Mouse (Mus musculus) adipocyte (in vitro differentiated cells): ENCODE measurements around the gene Zbtb21.
A peak's percentile ranks its signal among the peaks of the same experiment; 100 is the strongest.
"Not testable (repeated sequence)": the region's sequence is repeated elsewhere in the genome, so short reads cannot be mapped to it uniquely, and the experiment has no call there.

Experiments
- DNase-seq: peaks from one replicate; pipeline ENCODE4 v3.0.0-alpha.2; 2016; ENCODE audit warnings: low spot score

Zbtb21 gene

GRCm38 (mm10) chr16:97962151-97962948, at the start of gene Zbtb21, which contains the start of gene C2cd2:
TSS of gene Zbtb21 (minus strand) at chr16:97962622.
TSS of gene C2cd2 (minus strand) at chr16:97962598.
- peak; percentile 99 for DNase-seq

GRCm38 (mm10) chr16:97997383-97997731, 34.9 kb upstream of the Zbtb21 start:
- DNase-seq, result not testable (repeated sequence)

GRCm38 (mm10) chr16:97996616-97997382, 34.4 kb upstream of the Zbtb21 start, which contains the start of gene B230307C23Rik:
TSS of gene B230307C23Rik (plus strand) at chr16:97997315.
- DNase-seq, result peak; percentile 92

DNA sequence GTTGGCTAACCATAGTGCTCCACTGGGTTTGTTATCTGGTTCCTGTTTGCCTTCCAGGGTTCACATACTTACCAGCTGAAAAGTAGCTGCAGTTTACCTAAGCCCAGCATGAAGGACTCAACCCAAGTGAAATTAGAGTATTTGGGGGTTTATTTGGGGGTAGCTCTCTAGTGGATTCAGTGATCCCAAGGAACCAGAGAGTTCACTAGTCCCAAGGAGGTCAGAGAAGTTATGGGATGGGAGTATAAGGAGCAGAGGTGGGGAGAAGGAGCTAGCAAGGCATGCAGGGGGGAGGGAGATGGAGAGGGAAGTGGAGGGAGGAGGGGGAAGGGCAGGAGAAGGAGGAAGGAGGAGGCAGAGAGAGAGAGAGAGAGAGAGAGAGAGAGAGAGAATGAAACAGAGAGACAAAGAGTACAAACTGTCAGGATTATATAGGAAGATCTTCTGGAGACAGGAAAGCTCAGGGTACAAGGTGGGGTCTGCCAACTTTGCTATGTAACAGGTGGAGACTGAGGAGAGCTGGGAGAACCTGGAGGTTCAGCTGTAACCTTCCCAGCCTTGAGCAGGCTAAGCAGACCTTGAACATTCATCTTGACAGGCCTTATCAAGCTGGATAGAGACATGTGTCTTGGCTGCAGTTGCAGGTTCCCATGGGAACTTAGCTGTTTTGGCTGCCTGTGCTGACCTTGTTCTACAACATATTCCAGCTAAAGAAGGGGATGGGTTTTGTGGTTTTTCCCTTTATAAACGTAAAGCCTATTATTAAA, 33.6 kb upstream of the Zbtb21 start:
- peak; percentile 72 for DNase-seq

GRCm38 (mm10) chr16:97992477-97992876, 30.1 kb upstream of the Zbtb21 start:
- DNase-seq, result not testable (repeated sequence)

DNA sequence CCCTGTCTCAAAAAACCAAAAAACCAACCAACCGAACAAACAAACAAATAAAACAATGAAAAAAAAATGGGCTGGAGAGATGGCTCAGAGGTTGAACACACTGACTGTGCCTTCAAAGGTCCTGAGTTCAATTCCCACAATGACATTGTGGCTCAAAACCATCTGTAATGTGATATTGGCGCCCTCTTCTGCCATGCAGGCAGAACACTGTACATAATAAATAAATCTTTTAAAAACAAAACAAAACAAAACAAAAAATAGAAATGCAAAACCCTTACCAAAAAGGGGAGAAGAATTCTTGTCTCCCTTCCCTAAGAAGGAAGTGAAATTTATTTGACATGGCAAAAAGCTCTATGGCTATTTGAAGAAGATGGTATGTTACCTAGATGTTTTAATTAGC, 29.1 kb upstream of the Zbtb21 start:
- DNase-seq, result no peak

DNA sequence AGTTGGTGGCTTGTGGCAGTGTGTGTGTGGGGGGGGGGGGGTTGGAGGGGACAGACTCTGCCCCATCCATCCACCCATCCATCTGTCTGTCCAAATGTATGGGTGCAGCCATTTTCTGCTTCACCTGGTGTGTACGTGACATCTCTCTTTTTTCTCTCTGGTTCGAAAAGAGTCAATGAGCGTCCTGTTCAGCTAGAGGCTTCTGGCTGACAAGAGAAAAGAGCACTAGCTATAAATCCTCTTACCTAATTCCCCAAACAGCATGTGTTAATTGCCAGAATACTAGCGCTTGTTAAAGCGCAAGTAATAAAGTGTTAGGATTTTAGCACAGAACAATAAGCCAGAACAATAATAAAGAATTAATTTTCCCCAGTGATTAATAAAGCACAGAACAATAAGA, 22.2 kb upstream of the Zbtb21 start:
- no peak for DNase-seq

GRCm38 (mm10) chr16:97981362-97981761, 18.9 kb upstream of the Zbtb21 start:
- DNase-seq, result no peak

DNA sequence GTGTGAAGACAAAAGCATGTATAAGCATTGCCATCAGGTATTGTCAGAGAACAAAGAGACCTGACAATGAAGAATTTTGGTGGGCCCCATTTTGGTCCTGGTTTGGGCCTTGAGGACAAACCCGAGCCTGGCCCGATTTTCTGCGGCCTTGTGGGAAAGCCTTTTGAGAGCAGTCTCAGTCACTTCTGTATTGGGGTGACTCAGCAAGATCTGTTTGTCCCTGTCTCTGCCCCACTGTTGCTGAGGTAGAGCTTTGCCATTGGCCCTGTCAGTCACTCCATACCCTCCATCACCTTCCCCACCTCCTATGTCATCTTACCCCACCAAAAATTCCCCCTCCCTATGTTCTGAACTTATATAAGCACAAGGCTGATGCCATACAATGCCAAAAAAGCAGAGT, 15.3 kb upstream of the Zbtb21 start:
- DNase-seq, result no peak

DNA sequence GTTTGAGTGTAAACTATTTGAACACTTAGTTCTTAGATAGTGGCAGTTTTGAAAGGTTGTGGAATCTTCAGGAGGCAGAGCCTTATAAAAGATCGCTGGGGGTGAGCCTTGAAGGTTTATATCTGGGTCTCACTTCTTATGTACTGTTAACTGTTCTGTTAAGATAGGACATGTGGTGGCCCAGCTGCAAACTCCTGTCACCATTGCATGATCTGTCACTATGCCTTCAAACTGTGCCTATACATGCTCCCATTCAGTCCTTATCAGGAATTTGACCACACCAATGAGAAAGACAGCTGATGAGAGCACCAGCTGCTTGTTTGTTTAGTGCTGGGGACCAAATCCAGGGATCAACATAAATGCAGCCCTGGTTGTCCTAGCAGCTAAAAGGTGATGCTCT, 14.9 kb upstream of the Zbtb21 start:
- DNase-seq, result no peak

DNA sequence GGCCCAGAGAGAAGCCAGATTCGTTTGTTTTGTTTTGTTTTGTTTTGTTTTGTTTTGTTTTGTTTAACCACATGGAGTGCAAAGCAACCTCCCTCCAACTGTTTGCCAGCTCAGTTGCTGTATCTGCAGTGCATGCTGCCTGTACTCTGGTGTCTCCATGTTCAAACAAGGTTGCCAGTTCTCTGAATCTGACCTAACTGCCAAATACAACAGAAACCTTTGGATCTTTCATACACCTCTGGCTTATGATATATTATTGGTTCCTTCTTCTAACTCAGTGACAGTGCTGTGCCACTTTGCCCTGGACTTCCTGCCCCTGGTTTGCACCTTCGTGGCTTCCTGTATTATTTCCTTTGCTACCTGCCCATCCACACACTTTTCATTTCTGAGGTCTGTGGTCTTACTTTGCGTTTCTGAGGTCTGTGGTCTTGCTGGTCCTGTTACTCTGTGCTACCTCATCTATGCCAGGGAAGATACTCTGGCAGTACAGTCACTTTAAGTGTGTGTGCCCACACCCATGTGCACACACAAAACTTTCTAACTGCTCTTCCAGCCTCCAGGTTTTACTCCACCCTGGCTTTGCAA, 1.6 kb upstream of the Zbtb21 start:
- DNase-seq, result peak; percentile 47

DNA sequence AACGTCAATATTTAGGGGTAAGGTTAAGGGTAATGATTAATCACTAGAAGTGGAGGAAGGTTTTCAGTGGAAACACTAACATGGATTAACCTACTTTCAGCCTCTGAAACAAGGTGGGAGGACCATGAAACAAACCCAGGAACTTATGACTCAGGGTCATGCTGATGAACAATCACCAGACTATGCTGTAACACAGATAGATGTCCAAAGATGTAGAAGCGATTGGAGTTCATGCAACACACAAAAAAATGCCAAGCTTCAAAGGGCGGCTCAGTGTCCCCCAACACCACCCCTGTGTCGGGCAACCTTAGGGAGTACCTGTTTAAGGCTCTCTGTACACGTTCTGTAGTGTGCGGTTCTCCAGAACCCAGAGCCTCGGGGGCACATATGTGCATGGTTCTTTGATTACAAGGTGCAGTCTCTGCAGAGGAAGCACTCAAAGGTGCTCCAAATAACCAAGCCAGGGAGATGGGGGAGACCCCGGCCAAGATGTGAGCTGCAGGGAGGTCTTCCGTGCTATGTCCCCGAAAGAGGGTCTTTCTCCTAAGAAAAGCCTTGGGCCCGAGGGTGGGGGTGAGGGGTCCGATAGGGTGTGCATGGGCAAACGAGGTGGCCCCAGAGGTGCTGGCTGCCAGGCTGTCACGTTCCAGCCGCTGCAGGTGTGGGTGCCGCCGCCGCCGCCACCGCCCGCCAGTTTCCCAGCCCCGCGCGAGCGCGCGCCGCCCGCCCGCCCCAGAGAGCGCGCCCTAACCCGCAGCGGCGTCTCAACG, 856 bp downstream of the Zbtb21 start:
- peak; percentile 39 for DNase-seq

- no peak for DNase-seq
Measured at GRCm38 (mm10) chr16:97960348-97960747, 2.1 kb downstream of the Zbtb21 start.

- DNase-seq, result no peak
Measured at GRCm38 (mm10) chr16:97958401-97958973, 3.9 kb downstream of the Zbtb21 start.

- DNase-seq, result no peak
Measured at GRCm38 (mm10) chr16:97957626-97958025, 4.8 kb downstream of the Zbtb21 start.

DNA sequence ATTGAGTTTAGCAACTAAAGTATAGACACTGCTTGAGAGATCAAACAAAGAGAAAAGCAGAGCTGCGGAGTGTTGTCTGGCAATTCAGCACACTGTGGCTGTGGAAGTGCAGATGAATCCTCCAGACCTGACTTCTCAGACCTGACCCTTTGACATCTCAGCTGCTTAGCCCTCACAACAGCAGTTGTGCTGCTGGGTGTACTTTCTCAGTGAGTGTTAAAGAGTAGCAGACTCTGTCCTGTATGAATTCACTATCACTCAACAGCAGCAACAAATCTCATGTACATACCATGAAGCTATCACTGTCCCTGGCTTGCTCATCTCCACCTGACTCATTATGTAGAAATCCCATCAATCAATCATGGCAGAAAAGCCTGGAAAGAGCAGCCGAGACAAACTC, 6.4 kb downstream of the Zbtb21 start:
- no peak for DNase-seq

DNA sequence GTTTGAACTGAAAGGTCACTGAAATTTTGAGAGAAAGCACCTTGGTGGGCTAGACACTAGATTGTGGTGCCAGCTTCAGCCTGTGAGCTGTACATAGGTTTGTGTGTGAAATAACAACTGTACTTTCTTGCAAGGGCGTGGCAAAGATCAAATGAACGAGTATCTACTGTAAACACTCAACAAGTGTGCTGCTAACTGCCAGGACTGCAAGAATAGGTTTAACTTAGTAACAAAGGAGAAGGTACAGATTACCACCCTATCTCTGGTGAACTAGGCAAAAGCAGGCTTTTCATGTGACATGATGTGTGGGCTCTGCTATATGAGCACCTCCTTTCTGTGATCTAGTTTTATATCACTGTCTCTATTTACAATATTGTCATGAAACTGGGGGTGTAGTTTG, 9.1 kb downstream of the Zbtb21 start:
- DNase-seq, result no peak

GRCm38 (mm10) chr16:97952801-97953200, 9.6 kb downstream of the Zbtb21 start:
- no peak for DNase-seq

DNA sequence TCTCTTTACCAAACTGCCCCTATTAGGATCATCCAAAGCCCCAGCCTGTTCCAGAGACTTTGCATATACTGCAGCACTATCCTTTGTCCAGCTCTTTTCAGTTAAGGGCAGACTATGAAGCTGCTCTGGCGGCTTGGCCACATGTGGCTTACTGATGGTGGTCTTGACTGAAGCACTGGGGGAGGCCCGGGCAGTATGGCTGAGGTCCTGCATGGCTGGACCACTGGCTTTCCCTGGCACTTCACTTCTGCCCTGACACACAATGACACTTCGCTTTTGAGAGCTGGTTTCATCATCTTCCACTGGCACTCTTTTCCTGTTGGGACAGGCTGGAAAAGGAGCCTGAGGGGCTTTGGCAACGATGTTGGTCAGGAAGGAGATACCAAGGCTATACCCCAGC, 10.1 kb downstream of the Zbtb21 start:
- no peak for DNase-seq

- DNase-seq, result no peak
Measured at GRCm38 (mm10) chr16:97950061-97950460, 12.4 kb downstream of the Zbtb21 start.

DNA sequence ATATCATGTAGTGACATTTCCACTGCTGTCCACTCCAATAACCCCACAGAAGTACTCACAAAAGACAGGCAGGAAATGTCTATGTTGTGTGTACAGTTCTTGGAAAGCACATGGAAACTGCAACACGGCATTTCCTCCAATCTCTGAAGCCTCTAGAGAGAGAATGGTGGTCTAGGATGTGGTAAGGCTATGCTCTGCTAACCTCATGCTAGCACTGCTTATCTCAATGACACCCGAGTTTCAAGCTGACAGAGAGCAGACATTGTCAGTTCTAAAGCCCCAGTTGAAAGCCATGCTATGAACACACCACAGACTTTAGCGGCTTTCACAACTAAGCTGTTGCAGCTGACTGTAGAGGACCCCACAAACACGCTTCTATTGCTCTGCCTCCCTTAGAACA, 13.6 kb downstream of the Zbtb21 start:
- no peak for DNase-seq
